Mouse (Mus musculus) lung, embryonic 16.5 days (tissue): Measurements from ENCODE around the gene Cpsf4. TPM values are rescaled to one million over a fixed set of nuclear protein-coding genes. Genes with fewer than 3 reads are reported as not detected.
A peak's percentile ranks its signal among the peaks of the same experiment; 100 is the strongest.
"Not testable (repeated sequence)": the region's sequence is repeated elsewhere in the genome, so short reads cannot be mapped to it uniquely, and the experiment has no call there.

ENCODE experiments used
- ATAC-seq: fragments of 200-750 bp; cut with Nextera tagmentation; 2 replicates; pipeline ENCODE4 v1.8.0; 2017; ENCODE audit warnings: low read depth, mild to moderate bottlenecking, moderate library complexity
- H3K27ac ChIP-seq: fragments of 300-500 bp; sonication (generic); 2 replicates; pipeline ENCODE4 v1.5.1; 2014; ENCODE audit warnings: mild to moderate bottlenecking, control low read depth, low read length
- H3K27me3 ChIP-seq: fragments of 300-500 bp; sonication (generic); 2 replicates; pipeline ENCODE4 v1.6.1; 2014; ENCODE audit warnings: low read depth, low read length, mixed read lengths; ENCODE audit not compliant: control insufficient read depth, insufficient read depth
- H3K36me3 ChIP-seq: fragments of 300-500 bp; sonication (generic); 2 replicates; pipeline ENCODE4 v1.6.1; 2014; ENCODE audit warnings: low read length; ENCODE audit not compliant: control insufficient read depth, insufficient read depth
- H3K4me1 ChIP-seq: fragments of 300-500 bp; sonication (generic); replicated peaks from 2 replicates; pipeline ENCODE4 v1.6.1; 2014; ENCODE audit warnings: low read length, mixed read lengths; ENCODE audit not compliant: control insufficient read depth, insufficient read depth
- H3K4me2 ChIP-seq: fragments of 300-500 bp; sonication (generic); 2 replicates; pipeline ENCODE4 v1.6.1; 2014; ENCODE audit warnings: low read depth, low read length, control low read depth
- H3K4me3 ChIP-seq: fragments of 300-500 bp; sonication (generic); 2 replicates; pipeline ENCODE4 v1.5.1; 2014; ENCODE audit warnings: mild to moderate bottlenecking, low read length, control low read depth
- H3K9ac ChIP-seq: fragments of 300-500 bp; sonication (generic); 2 replicates; pipeline ENCODE4 v1.6.1; 2014; ENCODE audit warnings: low read length, control low read depth
- H3K9me3 ChIP-seq: fragments of 300-500 bp; sonication (generic); 2 replicates; pipeline ENCODE4 v1.6.1; 2016; ENCODE audit warnings: low read length; ENCODE audit not compliant: control insufficient read depth
- WGBS: fragments of 180-500 bp; shearing (Covaris S2); extraction: QIAGEN DNeasy Blood & Tissue Kit; methylation state at CpG from one replicate; pipeline ENCODE4 v1.1.7; 2014; 5-methylcytosine and 5-hydroxymethylcytosine counted together
- polyA plus RNA-seq: library from polyadenylated mRNA; unstranded; fragments of >200 nt; fragmentation: Nextera tagmentation; extraction: Ambion mirVana; gene quantifications from 2 replicates; pipeline ENCODE4 v1.2.1, GENCODE M21; 2015

Gene Cpsf4
- 49.1 and 50.4 TPM in 2 replicates for polyA plus RNA-seq

DNA sequence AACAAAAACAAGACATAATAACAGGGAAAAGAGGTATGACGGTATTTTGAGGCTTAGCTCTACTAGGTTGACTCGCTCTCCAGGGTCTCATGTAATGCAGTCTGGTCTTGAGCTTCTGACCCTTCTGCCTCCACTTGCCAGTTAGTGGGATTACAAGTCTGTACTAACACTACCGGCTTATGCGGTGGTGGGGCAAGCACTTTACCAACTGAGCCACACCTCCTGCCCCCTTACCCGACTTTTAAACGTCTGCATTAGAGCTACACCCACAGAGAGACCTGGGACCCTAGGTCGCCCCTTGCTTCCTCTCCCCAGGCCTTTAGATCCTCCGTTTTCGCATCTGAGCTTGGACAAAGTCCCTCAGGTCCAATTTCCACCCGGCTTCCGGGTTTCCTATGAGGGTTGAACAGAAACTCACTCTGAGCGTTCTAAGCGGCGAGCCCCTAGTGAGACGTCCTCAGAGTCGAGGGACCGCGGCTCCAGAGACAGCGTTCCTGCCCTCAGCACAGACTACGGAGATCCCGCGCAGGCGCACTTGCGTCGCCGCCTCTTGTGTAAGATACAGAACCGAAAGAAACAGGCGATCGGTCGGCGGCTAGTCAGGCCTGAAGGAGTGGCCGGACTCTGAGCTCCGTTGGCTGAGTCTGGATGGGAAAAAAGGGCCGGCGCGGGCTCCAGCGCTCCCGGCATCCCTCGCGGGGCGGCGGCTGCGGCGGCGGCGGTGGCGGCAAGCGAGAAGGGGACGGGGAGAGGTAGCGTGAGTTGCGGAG is at the start of gene Cpsf4, which contains the start of gene Ptcd1:
Gene Cpsf4, plus strand, starts transcription at position 678 of the 770 bp plus-strand sequence.
Gene Ptcd1, minus strand, starts transcription at position 573 of the 770 bp plus-strand sequence.
- Histone ChIP-seq H3K4me3 (peak within 1 kb of the TSS; percentile 80), H3K9ac (peak within 1 kb of the TSS; percentile 91), H3K4me1 (peaks cover 19% of the 10 kb centered on the region), H3K36me3 (peaks cover 8% of the 10 kb centered on the region), H3K4me2 (peak within 1 kb of the TSS; percentile 83), H3K9me3 (no peaks in the 10 kb centered on the region), H3K27me3 (no peaks in the 10 kb centered on the region), H3K27ac (peak within 1 kb of the TSS; percentile 81)
- WGBS = under 1% methylated on average over 44 of the region's 51 CpGs
- peak; percentile 97 for ATAC-seq

DNA sequence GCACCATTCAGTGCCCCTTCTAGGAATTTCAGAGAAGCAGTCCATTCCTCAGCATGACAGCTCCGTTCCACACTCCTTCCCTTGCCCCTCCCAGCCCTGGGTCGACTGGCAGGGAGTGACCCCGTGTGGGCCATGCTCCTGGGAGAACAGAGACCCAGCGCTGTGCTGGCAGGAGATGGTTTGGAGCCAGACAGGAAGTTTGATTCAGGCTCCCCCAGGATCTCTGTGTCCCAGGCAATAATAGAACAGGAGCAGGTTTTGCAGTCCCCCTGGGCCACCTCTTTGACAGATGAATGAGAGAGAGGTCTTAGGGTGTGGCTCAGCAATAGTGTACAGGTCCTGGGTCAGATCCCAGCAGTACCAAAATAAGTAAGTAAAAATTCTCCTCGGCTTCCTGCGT is 49.0 kb upstream of the Cpsf4 start:
- WGBS = 44% methylated on average over 6 of the region's 6 CpGs
- H3K9me3 ChIP-seq = no peaks in the 10 kb centered on the region
- H3K4me2 ChIP-seq = no peak overlapping the region
- ATAC-seq = no peak
- H3K27ac ChIP-seq = no peak overlapping the region
- H3K27me3 ChIP-seq = no peaks in the 10 kb centered on the region
- peaks cover 5% of the 10 kb centered on the region for H3K36me3 ChIP-seq
- no peak overlapping the region for H3K9ac ChIP-seq
- H3K4me1 ChIP-seq = peaks cover 21% of the 10 kb centered on the region
- H3K4me3 ChIP-seq = no peak overlapping the region

DNA sequence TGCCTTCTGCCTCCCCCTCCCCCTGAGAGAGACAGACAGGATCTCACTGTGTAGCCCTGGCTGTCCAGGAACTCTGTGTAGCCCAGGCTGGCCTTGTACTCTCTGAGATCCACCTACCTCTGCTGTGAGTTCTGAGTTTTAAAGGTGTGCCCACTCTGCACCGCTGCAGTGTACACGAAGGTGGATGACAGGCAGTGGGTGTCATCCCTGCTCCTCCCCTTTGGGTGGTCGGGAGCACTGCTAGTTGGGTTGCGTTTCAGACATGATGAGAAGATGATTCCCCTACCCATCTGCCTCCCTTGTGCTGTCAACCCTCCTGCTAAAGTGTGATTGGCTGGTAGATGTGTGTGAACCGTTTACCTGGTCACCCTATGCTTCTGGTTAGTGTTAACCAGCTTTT is 48.6 kb upstream of the Cpsf4 start:
- H3K4me2 ChIP-seq = no peak overlapping the region
- peaks cover 21% of the 10 kb centered on the region for H3K4me1 ChIP-seq
- no peak overlapping the region for H3K27ac ChIP-seq
- no peak overlapping the region for H3K4me3 ChIP-seq
- H3K9ac ChIP-seq = no peak overlapping the region
- peaks cover 10% of the 10 kb centered on the region for H3K36me3 ChIP-seq
- no peaks in the 10 kb centered on the region for H3K9me3 ChIP-seq
- ATAC-seq = no peak
- H3K27me3 ChIP-seq = no peaks in the 10 kb centered on the region
- 82% methylated on average over 5 of the region's 5 CpGs for WGBS

DNA sequence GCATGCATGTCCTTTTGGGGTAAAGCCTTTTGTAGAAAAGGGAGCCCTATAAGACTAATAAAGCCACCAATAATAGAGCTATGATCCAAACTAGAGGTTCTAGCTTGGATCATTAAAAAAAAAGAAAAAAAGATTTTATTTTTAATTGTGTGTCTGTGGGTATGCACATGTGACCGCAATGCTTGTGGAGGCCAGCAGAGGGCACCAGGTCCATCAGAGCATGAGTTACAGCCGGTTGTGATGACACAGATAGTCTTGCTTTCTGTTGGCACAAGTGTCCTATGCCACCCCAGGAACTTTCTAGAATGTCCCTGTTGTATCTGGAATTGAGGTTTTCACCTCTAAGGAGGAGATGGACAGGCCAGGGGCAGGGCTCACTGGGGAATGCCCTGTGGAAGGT is 47.6 kb upstream of the Cpsf4 start:
- Histone ChIP-seq H3K9ac (no peak overlapping the region), H3K36me3 (peaks cover 18% of the 10 kb centered on the region), H3K9me3 (no peaks in the 10 kb centered on the region), H3K4me1 (peaks cover 21% of the 10 kb centered on the region), H3K4me2 (no peak overlapping the region), H3K27me3 (no peaks in the 10 kb centered on the region), H3K27ac (no peak overlapping the region), H3K4me3 (no peak overlapping the region)
- no peak for ATAC-seq
- 97% methylated on average over 2 of the region's 2 CpGs for WGBS

DNA sequence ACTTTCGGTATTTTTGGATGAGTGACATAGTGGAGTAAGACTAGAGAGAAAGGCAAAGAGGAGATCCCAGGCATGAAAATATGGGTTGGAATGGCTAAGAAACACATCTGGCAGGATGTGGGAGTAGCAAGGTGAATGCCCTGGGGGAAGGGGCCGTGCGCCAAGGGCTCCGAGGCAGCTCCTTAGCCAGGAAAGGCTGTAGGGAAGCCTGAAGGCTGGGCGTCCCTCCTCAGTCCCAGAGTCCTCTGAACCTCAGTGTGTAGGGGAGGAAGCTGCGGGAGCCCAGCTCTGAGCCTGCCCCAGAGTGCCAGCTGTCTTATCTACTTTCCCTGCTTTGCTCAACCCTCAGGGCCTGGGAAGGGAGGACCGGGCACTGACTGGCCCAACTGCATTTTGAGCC is 46.1 kb upstream of the Cpsf4 start:
- Histone ChIP-seq H3K4me2 (no peak overlapping the region), H3K27ac (no peak overlapping the region), H3K4me3 (no peak overlapping the region), H3K9me3 (no peaks in the 10 kb centered on the region), H3K4me1 (peaks cover 15% of the 10 kb centered on the region), H3K9ac (no peak overlapping the region), H3K27me3 (no peaks in the 10 kb centered on the region), H3K36me3 (peaks cover 26% of the 10 kb centered on the region)
- WGBS = 59% methylated on average over 7 of the region's 7 CpGs
- no peak for ATAC-seq

DNA sequence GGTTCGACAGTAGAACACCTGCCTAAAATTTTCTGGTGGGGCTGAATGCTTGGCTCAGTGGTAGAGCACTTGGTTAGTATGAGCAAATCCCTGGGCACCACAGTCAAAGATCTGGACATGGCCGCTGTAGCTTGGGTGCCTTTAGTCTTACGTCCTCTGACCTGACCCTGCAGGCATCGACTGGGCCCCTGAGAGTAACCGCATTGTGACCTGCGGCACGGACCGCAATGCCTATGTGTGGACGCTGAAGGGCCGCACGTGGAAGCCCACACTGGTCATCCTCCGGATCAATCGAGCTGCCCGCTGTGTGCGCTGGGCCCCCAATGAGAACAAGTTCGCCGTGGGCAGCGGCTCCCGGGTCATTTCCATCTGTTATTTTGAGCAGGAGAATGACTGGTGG is 43.6 kb upstream of the Cpsf4 start:
- WGBS = 87% methylated on average over 19 of the region's 19 CpGs
- Histone ChIP-seq H3K27ac (no peak overlapping the region), H3K9ac (no peak overlapping the region), H3K9me3 (no peaks in the 10 kb centered on the region), H3K4me2 (no peak overlapping the region), H3K4me1 (no peaks in the 10 kb centered on the region), H3K36me3 (peaks cover 44% of the 10 kb centered on the region), H3K27me3 (no peaks in the 10 kb centered on the region), H3K4me3 (no peak overlapping the region)
- ATAC-seq = no peak

DNA sequence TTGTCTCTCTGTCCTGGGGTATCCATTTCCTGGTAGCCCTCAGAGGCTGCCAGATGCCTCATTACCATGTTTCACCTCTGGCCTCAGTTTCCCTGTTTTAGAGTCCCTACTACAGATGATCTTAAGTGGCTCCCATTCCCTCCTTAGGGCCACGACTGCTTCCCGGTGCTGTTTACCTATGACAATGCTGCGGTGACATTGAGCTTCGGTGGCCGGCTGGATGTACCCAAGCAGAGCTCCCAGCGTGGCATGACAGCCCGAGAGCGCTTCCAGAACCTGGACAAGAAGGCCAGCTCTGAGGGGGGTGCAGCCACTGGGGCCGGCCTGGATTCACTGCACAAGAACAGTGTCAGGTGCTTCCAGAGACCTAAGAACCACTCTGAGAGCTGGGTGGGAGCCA is 40.4 kb upstream of the Cpsf4 start:
- no peak overlapping the region for H3K4me2 ChIP-seq
- WGBS = 87% methylated on average over 9 of the region's 9 CpGs
- ATAC-seq = no peak
- no peaks in the 10 kb centered on the region for H3K4me1 ChIP-seq
- H3K9ac ChIP-seq = no peak overlapping the region
- H3K27ac ChIP-seq = no peak overlapping the region
- H3K36me3 ChIP-seq = peaks cover 60% of the 10 kb centered on the region
- no peak overlapping the region for H3K4me3 ChIP-seq
- no peaks in the 10 kb centered on the region for H3K9me3 ChIP-seq
- no peaks in the 10 kb centered on the region for H3K27me3 ChIP-seq

DNA sequence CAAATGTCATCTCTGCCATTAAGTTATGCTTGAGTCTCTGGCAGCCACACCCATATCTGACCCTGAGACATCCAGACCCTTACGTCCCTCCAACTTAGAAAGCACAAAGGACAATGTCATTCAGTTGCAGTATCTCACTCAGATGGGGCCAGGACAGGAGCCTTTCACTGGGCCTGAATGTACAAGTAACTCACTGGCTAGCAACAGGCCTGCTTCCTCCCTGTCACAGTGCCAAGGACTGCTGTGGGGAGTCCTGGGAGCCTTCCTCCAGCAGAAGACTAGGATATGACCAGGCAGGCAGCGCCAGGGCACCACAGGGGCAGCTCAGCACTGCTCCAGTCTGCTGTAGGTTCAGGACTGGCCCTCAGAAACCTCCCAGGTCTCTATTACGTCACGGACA is 37.9 kb upstream of the Cpsf4 start:
- Histone ChIP-seq H3K9me3 (no peaks in the 10 kb centered on the region), H3K4me2 (no peak overlapping the region), H3K9ac (no peak overlapping the region), H3K27me3 (no peaks in the 10 kb centered on the region), H3K27ac (no peak overlapping the region), H3K4me1 (no peaks in the 10 kb centered on the region), H3K4me3 (no peak overlapping the region), H3K36me3 (peaks cover 63% of the 10 kb centered on the region)
- WGBS = 87% methylated on average over 4 of the region's 4 CpGs
- no peak for ATAC-seq

DNA sequence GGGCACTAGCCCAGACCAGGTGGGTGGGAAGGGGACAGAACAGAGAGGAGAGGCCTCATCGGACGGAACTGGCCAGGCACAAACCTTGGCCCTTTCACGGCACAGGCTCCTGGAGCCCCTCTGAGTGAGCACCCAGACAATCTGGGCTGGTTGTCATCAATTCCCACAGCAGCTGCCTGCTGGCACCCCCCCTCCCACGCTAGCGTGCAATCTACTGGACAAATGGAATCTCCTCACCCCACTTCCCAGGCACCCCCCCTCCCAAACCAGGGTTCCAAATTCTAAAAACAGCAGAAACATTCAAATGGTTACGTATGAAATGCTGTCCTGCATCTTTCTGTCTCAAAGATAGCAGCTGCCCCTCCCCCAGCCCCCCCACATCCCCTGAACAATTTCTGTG is 37.2 kb upstream of the Cpsf4 start:
- not testable (repeated sequence) for ATAC-seq, H3K9me3 ChIP-seq, H3K4me2 ChIP-seq, H3K4me1 ChIP-seq, H3K4me3 ChIP-seq, H3K9ac ChIP-seq, H3K27ac ChIP-seq, H3K27me3 ChIP-seq
- WGBS = 80% methylated on average over 4 of the region's 6 CpGs
- peaks cover 64% of the 10 kb centered on the region for H3K36me3 ChIP-seq
